Mouse (Mus musculus) spleen, adult 2 months (tissue): ENCODE results near the gene Zbtb7b. TPM values are rescaled to one million over a fixed set of nuclear protein-coding genes. Genes with fewer than 3 reads are reported as not detected.
A peak's percentile ranks its signal among the peaks of the same experiment; 100 is the strongest.

ENCODE experiments used
- DNase-seq, 2 experiments: peaks; one replicate each; pipeline versions ENCODE4 v3.0.0 to v3.0.0-alpha.2; 2012 to 2021; ENCODE audit warnings: low spot score in 2 of 2, low read depth in 1 of 2
- H3K27ac ChIP-seq: fragments of 200-500 bp; 2 replicates; pipeline ENCODE4 v1.5.1; 2012; ENCODE audit warnings: low read length, inconsistent platforms; ENCODE audit not compliant: insufficient read depth
- H3K27me3 ChIP-seq: fragments of 200-500 bp; 2 replicates; pipeline ENCODE4 v1.6.1; 2012; ENCODE audit warnings: mild to moderate bottlenecking, moderate library complexity, low read length, inconsistent platforms; ENCODE audit not compliant: control insufficient read depth, insufficient read depth
- H3K36me3 ChIP-seq: fragments of 200-500 bp; 2 replicates; pipeline ENCODE4 v1.6.1; 2012; ENCODE audit warnings: mild to moderate bottlenecking, low read length, inconsistent platforms; ENCODE audit not compliant: control insufficient read depth, insufficient read depth
- H3K4me1 ChIP-seq: fragments of 200-500 bp; 2 replicates; pipeline ENCODE4 v1.6.1; 2011; ENCODE audit warnings: inconsistent platforms; ENCODE audit not compliant: control insufficient read depth, insufficient read depth, insufficient read length
- H3K4me3 ChIP-seq: fragments of 200-500 bp; 2 replicates; pipeline ENCODE4 v1.5.1; 2011; ENCODE audit warnings: mild to moderate bottlenecking, inconsistent platforms; ENCODE audit not compliant: insufficient read depth, insufficient read length; ENCODE audit errors: extremely low read depth
- CTCF ChIP-seq: fragments of 200-500 bp; IDR thresholded peaks from 2 replicates; pipeline ENCODE4 v1.5.1; 2011; ENCODE audit warnings: mild to moderate bottlenecking, inconsistent platforms; ENCODE audit not compliant: insufficient read depth, insufficient read length, insufficient replicate concordance; ENCODE audit errors: extremely low read depth
- POLR2A ChIP-seq: fragments of 200-500 bp; IDR thresholded peaks from 2 replicates; pipeline ENCODE4 v1.6.1; 2011; ENCODE audit warnings: low read depth, low read length, inconsistent platforms
- WGBS: fragments of 180-500 bp; shearing (Covaris S2); methylation state at CpG from one replicate; pipeline ENCODE4 v1.1.7; 2018; 5-methylcytosine and 5-hydroxymethylcytosine counted together
- polyA plus RNA-seq: library from polyadenylated mRNA; depleted of rRNA; stranded (reverse); fragments of >200 nt; gene quantifications from 2 replicates; pipeline ENCODE4 v1.2.3, GENCODE M21; 2012

Zbtb7b gene
- polyA plus RNA-seq, 1 experiment = 54.5 TPM

DNA sequence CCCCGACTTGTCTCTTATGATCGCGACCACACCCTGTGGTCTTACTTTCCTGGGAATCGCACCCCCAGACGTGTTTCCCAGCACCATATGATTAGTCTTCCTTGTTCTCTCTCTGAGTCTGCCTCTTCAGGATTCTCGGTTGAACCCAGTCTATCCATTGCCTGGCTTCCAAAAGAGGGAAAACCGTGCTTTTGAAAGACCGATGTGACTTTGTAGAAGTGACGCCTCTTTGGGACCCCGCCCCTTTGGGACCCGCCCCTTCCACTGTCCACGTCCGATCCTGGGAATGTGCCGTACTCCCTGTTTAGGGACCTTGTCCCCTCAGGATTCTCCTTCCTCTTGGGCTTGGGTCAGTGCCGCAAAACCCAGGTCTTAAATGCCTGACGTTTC, 24.3 kb upstream of the Zbtb7b start:
- WGBS = under 1% methylated on average over 16 of the region's 16 CpGs
- Histone ChIP-seq H3K4me3 (peak overlapping the region; percentile 74), H3K4me1 (peaks cover 9% of the 10 kb centered on the region; the same call in 1 of the 2 replicates), H3K27ac (peak overlapping the region; percentile 87), H3K36me3 (peaks cover 4% of the 10 kb centered on the region), H3K27me3 (no peaks in the 10 kb centered on the region)
- no peak for TF ChIP-seq CTCF
- no peak for TF ChIP-seq POLR2A
- DNase-seq = no peak

DNA sequence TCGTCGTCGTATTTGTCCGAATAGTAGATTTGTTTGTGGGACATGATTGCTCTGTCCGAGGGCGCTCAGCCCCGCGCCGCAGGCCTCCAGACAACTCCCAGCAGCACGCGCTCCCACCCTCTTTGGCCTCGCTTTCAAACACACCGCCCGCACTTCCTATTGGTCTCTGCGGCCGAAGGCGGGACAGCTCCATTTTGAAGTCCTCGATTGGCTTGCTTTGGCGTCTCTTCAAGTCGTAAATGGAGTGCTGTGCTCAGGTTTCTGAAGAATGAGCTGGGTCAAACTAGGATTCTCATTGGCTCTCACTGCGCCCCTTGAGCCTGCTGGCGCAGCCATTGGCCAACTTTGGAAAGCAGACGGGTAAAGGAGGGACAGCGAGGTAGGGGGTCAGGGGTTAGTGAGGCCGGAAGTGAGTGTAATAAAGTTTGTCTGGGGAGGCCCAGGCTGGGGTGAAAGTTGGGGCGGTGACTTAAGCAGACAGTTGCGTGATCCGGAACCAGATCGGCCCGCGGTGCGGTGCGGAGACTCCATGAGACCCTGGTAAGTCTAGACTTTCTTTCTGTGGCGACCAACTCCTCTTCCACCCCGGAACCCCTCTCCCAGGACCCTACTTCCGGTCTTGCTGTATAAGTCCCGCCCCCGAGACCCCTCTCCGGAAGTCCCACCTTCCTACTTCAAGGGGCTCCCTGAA, 23.7 kb upstream of the Zbtb7b start, which contains the start of the genes Cks1b and Shc1:
Gene Cks1b, minus strand, starts transcription at position 214 of the 691 bp plus-strand sequence.
Gene Shc1, plus strand, starts transcription at position 274 of the 691 bp plus-strand sequence.
- peak; percentile 87 to 97 for DNase-seq
- Histone ChIP-seq H3K36me3 (no peaks in the 10 kb centered on the region; the same call in 1 of the 2 replicates), H3K27ac (peak within 1 kb of the TSS; percentile 87), H3K27me3 (no peaks in the 10 kb centered on the region), H3K4me3 (peak within 1 kb of the TSS; percentile 74), H3K4me1 (peaks cover 9% of the 10 kb centered on the region; the same call in 1 of the 2 replicates)
- under 1% methylated on average over 39 of the region's 39 CpGs for WGBS
- TF ChIP-seq CTCF = no peak
- 0 out of 2 replicates have a peak, but pooled peaks have one; percentile 12 for TF ChIP-seq POLR2A

DNA sequence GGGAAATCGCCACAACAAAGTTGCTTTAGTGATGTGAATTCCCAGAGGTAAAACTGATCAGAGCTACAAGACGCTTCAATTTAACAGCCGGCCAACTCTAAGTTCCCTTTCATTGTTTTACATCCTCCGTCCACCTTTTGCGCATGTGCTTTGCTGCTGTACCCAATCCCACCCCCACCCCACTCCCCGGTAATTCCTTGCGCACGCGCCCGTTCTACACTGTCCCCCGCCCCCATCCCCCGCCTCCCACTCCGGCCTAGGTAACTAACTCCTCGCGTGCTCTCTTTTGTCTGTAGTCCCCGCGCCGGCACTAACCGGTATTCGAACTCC, 23.2 kb upstream of the Zbtb7b start:
- DNase-seq = no peak
- H3K4me1 ChIP-seq = peaks cover 9% of the 10 kb centered on the region; the same call in 1 of the 2 replicates
- no peaks in the 10 kb centered on the region for H3K27me3 ChIP-seq
- H3K36me3 ChIP-seq = no peaks in the 10 kb centered on the region; the same call in 1 of the 2 replicates
- no peak for TF ChIP-seq CTCF
- no peak for TF ChIP-seq POLR2A
- no peak overlapping the region; the same call in 1 of the 2 replicates for H3K27ac ChIP-seq
- under 1% methylated on average over 20 of the region's 20 CpGs for WGBS
- H3K4me3 ChIP-seq = peak overlapping the region; percentile 66

DNA sequence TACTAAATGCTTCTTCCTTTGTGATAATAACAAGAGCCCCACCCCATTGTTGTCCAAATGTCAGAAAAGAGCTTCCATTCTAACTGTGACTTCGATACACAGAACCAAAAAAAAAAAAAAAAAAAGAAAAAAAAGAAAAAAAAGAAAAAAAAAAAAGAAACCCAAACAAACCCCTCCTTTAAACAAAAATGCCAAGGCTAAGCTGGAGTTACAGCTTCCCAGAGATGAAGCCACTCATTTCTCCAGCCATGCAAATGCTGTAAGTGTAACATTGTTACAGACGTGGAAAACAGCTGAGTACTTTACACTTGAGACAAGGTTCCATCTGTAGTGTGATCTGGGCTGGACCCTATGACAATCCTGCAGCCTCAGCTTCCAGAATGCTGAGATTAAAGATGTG, 22.6 kb upstream of the Zbtb7b start:
- no peak for DNase-seq
- H3K36me3 ChIP-seq = no peaks in the 10 kb centered on the region; the same call in 1 of the 2 replicates
- H3K4me1 ChIP-seq = peaks cover 9% of the 10 kb centered on the region; the same call in 1 of the 2 replicates
- TF ChIP-seq POLR2A (no peak), CTCF (no peak)
- no peak overlapping the region for H3K4me3 ChIP-seq
- H3K27me3 ChIP-seq = no peaks in the 10 kb centered on the region
- H3K27ac ChIP-seq = no peak overlapping the region
- 29% methylated on average over 2 of the region's 2 CpGs for WGBS

DNA sequence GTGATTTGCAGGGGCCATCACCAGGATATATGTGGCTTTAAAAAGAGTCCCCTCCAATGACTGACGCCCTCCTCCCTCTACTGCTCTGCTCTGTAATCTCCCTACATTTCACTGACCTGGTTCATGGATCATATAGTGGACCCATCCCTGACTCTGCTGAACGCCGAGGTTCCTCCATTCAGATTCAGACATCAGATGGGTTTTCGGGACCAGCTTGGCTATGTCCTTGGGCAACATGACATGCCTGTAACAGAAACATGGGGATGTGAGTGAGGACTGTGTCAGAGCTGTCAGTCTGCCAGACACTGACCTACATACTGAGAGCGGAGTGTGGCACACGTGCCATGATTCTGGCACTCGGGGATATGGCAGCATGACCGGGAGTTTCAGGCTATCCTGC, 21.6 kb upstream of the Zbtb7b start:
- H3K36me3 ChIP-seq = no peaks in the 10 kb centered on the region; the same call in 1 of the 2 replicates
- no peaks in the 10 kb centered on the region for H3K27me3 ChIP-seq
- no peak overlapping the region for H3K27ac ChIP-seq
- no peak overlapping the region for H3K4me3 ChIP-seq
- no peak for DNase-seq
- TF ChIP-seq CTCF = no peak
- no peak for TF ChIP-seq POLR2A
- WGBS = 96% methylated on average over 8 of the region's 8 CpGs
- peaks cover 10% of the 10 kb centered on the region; the same call in 1 of the 2 replicates for H3K4me1 ChIP-seq

DNA sequence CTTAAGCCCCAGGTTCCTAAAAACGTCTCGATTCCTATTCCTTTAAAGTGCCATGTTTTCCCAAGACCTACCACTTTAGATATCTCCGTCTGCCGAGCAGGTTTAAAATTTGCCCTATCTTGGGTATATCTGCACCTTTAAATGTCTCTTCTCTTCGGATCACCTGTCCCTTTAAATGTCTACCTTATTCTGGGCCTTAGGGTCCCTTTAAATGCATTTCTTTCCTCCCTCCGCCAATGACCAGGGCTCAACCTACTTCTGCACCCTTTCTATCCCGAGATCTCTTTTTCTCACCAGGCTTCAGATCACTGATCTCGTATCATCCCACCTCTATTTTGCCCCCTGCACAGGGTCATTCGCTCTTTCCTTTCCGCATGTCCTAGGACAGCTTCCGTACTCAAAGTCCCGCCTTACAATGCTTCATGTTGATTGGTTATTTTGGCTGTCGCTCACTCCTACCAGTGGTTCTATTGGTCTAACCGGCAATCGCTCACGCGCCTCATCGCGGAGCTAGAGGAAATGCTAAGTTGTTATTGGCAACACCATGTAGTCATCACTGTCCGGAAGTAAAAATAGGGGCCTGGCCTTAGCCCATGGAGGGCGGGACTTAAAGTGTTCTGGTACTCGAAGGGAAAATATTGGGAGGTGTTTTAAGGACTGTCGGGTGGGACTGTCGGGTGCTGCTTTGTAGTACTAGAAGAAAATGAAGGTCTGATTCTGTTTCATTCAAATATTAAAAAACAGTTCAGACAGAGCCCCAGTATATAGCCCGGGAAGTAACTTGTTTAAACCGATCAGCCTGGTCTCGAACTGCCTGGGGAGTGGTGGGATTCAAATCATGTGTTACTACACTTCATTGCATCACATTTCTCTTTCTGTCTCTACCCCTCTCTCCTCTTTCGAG, 17.2 kb upstream of the Zbtb7b start, which contains the start of gene Flad1:
Gene Flad1, minus strand, starts transcription at position 381 of the 904 bp plus-strand sequence.
- peak; percentile 94 to 100 for DNase-seq
- peaks cover 5% of the 10 kb centered on the region for H3K4me1 ChIP-seq

More for the DNA sequence above, 17.2 kb upstream of the Zbtb7b start, which contains the start of gene Flad1:
- WGBS = 4% methylated on average over 28 of the region's 28 CpGs
- H3K4me3 ChIP-seq = peak within 1 kb of the TSS; percentile 61
- no peaks in the 10 kb centered on the region for H3K27me3 ChIP-seq
- TF ChIP-seq POLR2A (peak; percentile 46; the same call in 1 of the 2 replicates), CTCF (no peak)
- H3K27ac ChIP-seq = peak within 1 kb of the TSS; percentile 38; the same call in 1 of the 2 replicates
- peaks cover 10% of the 10 kb centered on the region for H3K36me3 ChIP-seq
